Mouse (Mus musculus): ENCODE measurements around the gene Tnrc6c. TPM values are rescaled to one million over a fixed set of nuclear protein-coding genes. Genes with fewer than 3 reads are reported as not detected.

Gene Tnrc6c
- total RNA-seq, 2 experiments from 2014 or later: 18.5 to 24.8 TPM

DNA sequence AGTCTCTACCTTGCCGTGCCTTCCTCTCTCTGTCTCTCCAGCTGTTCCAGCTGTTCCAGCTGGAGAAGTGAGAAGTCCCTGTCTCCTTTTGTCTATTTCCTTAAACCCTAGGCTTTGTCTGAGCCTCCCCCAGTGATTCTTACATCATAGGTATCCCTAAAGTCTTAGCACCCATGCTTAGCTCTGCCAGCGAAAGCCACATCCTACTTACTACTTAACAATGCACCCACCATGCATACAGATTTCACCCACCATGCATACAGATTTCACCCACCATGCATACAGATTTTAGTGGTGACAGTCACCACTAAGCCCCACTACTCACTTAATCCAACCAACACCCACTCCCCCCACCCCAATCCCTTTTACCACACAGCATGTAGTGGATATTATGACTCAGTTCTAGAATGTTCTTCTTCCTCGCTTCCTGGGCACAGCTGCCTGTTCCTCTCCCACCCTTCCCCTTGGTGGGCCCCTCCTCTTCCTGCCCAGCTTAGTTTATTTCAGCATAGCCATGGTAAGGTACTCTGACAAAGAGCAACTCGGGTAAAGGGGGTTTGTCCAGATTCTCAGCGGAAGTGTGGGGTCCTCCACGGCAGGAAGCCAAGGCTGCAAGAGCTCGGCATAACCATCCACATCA is 14.6 kb upstream of the Tnrc6c start:
- TF ChIP-seq CTCF (IDR thresholded peaks at IDR 0.05): no peak
- H3K27ac ChIP-seq: no peak overlapping the region
- DNase-seq: no peak
- no peak overlapping the region for H3K4me3 ChIP-seq
- intact Hi-C loops (cut with DNase I): no loop called here

DNA sequence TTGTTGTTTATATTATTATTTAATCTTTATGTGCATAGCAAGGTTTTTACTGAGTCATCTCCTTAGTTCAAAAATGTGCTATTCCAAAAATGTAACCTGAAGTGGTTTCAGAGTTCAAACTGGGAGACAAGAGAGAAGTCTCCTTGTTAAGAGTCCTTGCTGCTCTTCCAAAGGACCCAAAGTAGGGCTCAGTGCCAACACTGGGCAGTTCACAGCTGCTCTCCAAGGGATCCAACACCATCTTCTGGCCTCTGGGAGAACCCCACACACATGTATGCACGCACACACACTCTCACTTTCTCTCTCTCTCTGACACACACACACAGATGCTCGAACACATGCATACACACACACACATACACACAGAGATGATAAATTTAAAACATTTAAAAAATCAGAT is 11.9 kb upstream of the Tnrc6c start:
- no peak; the same call in 1 of the 2 replicates for TF ChIP-seq CTCF (IDR thresholded peaks at IDR 0.05)
- intact Hi-C loops (cut with DNase I): no loop called here
- peak; percentile 48 for DNase-seq
- Histone ChIP-seq H3K4me3 (no peak overlapping the region), H3K27ac (no peak overlapping the region)

DNA sequence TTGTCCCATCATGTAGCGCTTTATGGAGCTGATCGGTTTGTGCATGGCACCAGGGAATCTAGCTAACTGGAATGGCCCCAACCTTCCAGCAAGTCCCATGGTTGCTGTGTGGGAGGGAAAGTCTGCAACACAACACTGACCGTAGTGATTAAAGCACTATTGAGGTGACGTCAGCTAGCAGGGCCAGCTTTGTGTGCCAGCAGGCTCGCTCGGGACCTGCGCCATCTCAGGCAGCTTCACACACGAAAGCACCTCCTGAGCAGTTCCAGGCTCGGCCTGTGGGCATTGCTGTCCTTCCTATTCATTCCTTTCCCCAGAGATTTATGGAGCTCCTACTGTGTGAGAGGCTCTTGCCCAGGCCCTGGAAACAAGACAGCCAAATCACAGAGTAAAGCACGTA is 10.8 kb upstream of the Tnrc6c start:
- DNase-seq: peak; percentile 61
- no peak overlapping the region for H3K4me3 ChIP-seq
- intact Hi-C loops (cut with DNase I): no loop called here
- peak; percentile 17; the same call in 1 of the 2 replicates for TF ChIP-seq CTCF (IDR thresholded peaks at IDR 0.05)
- H3K27ac ChIP-seq: peak overlapping the region; percentile 68

DNA sequence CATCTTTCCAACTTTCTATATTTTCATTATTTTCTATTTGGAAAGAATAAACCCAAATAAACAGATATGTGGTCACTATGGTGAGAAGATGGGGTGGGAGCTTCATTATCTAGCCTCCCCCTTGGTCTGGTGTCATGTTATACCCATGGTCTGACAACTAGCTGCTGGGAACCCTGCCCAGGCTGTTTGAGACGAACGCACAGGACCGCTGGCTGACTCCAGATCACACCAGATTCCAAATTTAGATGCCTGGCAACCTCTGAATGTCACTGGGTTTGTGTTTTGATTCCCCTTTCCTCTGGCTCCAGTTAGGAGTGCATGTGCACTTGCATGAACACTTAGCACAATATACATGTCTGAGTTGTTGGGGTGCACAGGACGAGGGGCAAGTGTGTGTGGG is 7.3 kb upstream of the Tnrc6c start:
- peak; percentile 93 for DNase-seq
- TF ChIP-seq CTCF (IDR thresholded peaks at IDR 0.05): no peak
- H3K27ac ChIP-seq: peak overlapping the region; percentile 92
- intact Hi-C loops (cut with DNase I): loop anchor here (5.0 kb wide), 1 partner anchor 104 kb away; no protein-coding TSS in a partner anchor
- no peak overlapping the region for H3K4me3 ChIP-seq

DNA sequence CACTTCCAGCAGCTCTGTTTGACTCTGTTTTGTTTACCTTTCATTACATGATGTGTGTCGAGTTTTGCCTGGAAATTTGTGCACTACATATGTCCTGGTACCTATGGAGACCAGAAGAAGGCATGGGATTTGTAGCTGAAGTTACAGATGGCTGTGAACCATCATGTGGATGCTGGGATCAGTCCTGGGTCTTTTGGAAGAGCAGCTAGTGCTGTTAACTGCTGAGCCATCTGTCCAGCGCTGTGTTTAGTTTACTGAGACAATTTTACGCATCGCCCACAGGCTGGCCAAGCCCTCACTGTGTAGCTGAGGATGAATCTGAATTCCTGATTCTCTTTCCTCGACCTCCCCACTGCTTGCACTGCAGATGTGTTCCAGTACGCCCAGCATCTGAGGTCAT is 6.1 kb upstream of the Tnrc6c start:
- H3K4me3 ChIP-seq: no peak overlapping the region
- H3K27ac ChIP-seq: peak overlapping the region; percentile 92
- intact Hi-C loops (cut with DNase I): loop anchor here (5.0 kb wide), 1 partner anchor 106 kb away; no protein-coding TSS in a partner anchor
- TF ChIP-seq CTCF (IDR thresholded peaks at IDR 0.05): no peak
- DNase-seq: no peak

DNA sequence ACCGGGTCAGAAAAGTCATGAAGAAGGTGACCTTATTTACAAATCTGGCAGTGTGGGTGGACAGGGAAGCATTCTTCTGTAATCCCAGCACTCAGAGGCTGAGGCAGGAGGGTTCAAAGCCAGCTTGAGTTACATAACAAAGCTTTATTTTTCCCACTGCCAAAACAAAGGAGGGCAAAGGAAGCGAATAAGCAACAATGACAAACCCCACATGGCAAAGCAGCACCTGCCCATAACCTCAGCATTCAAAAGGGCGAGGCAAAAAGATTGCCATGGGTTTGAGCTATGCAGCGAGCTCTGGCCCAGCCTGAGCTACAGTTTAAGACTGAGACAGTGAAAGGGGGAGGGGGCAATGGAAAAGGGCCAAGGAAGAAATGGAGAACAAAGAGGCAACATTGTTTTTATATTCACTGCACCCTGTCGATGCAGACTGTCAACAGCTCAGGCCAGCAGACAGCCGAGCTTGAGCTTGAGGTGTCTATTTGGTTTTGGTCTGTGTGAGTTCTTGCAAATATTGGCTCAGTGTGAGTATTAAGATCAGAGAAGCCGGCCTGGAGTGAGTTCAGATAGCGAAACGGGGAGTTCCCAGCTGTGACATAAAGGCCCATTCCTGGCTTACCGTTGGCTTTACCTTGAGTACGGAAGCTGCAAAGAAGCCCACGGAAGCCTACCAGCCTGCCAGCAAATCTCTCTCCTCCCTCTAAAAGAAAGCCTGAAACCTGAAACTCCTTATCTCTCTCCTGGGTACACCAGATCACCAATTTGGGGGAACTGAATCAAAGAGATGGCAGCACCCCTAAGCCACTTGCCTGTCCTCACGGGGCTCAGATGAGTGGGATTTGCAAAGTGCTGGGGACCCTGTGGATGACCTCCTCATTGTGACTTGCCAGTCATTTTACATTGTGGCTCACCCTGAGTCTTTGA is 3.1 kb upstream of the Tnrc6c start:
- TF ChIP-seq CTCF (IDR thresholded peaks at IDR 0.05): no peak
- Histone ChIP-seq H3K27ac (no peak overlapping the region), H3K4me3 (no peak overlapping the region)
- no peak for DNase-seq
- intact Hi-C loops (cut with DNase I): no loop called here

DNA sequence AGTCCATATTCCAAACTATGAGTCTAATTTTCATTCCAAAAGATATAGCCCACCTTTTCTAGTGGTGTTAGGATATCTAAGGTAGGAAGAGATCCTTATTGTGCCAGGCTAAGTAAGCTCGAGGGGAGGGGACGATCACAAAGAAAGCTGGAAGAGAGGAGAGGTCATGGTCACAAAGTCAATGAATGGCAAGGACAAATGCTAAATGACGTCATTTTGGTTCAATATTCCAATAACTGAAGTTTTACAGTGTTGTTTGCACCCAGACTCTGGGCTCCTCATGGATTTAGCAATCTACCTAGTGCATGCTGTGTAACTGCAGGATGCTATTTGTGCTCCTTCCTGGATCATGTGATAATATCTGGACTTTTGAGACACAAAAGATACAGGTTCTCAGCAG is 1.2 kb upstream of the Tnrc6c start:
- peak overlapping the region; percentile 100; the same call in 1 of the 2 replicates for H3K27ac ChIP-seq
- no peak for TF ChIP-seq CTCF (IDR thresholded peaks at IDR 0.05)
- H3K4me3 ChIP-seq: no peak overlapping the region
- intact Hi-C loops (cut with DNase I): no loop called here
- DNase-seq: no peak

DNA sequence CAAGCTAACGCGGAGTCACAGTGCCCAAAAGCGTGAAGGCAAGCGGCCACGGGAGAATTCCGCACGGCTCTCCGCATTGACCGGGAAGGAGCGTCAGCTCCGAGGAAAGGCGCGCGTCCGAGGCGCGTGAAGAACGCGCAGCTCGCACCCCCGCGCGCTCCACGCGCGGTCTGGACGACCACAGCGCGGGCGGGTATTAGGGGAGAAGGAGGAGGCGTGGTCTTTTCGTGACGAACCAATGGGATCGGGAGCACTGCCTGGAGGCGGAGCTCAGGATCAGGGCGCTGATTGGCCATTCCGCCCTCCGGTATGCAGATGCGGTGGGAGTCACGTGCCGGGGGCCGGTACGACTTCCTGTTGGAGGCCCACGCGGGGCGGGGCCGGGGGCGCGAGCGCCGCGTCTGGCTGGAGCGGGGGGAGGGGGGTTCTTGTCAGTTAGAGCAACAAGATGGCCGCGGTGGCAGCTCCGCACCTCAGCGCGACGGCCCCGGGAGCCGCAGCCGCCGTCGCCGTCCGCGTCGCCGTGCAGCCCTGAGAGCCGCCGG is 363 bp downstream of the Tnrc6c start:
- Histone ChIP-seq H3K27ac (peak overlapping the region; percentile 100), H3K4me3 (peak overlapping the region; percentile 94)
- TF ChIP-seq CTCF (IDR thresholded peaks at IDR 0.05): no peak
- intact Hi-C loops (cut with DNase I): loop anchor here (2.0 kb wide), 1 partner anchor 56 kb away; no protein-coding TSS in a partner anchor
- DNase-seq: peak; percentile 100

DNA sequence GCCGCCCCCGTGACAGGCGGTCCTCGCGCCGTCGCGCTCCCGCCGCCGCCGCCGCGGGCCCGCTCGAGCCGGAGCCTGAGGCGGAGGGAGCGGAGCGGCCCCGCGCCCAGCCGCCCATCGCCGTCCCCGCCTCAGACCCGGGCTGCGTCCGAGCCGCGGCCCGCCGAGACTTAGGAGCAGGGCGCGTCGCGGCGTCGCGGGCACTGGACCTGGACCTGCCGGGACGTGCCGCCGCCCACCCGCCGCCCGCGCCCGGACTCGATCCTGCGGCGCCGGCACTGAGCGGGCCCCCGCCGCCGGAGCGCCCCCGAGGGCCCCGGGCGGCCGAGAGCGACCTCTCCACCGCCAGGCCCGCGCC is 824 bp downstream of the Tnrc6c start:
- DNase-seq: no peak
- Histone ChIP-seq H3K4me3 (peak overlapping the region; percentile 94), H3K27ac (peak overlapping the region; percentile 100)
- TF ChIP-seq CTCF (IDR thresholded peaks at IDR 0.05): no peak
- intact Hi-C loops (cut with DNase I): loop anchor here (2.0 to 5.0 kb wide), 2 partner anchors 56 to 268 kb away; no protein-coding TSS in a partner anchor

DNA sequence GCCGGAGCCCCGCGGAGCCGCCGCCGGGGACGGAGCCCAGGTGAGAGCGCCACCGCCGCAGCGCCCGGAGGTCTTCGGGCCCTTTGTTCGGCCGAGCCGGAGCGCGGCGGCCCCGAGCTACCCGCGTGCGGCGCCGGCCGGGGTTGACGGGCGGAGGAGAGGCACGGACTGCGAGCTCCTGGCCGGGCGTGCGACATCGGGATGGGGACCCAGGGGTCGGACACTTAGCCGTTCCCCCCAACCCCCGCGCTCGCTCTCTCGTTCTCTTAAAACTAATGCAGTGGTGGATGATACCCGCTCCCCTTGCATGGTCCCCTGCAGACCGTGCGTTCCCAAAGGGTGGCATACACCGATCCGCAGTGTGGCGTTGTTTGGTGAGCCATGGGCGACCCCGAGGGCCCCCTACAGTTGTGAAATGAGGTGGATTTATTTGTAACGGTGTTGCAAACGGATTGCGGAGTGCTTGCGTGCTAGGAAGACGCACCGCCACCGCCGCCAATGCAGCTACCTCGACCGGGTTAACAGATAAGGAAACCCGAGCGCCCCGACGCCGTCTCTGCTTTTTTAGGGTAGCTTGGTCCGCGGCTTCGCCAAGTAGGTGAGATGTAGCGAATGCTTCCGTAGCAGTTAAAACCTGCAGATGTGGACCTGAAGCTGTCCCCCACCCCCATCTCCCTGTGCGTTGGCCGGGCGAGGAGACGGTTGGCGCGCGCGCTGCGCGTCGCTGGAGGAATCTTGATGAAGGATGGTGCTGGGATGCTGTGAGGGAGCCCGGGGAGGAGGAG is 1.4 kb downstream of the Tnrc6c start:
- DNase-seq: peak; percentile 70
- Histone ChIP-seq H3K4me3 (peak overlapping the region; percentile 94), H3K27ac (peak overlapping the region; percentile 100)
- peak; percentile 4; the same call in 1 of the 2 replicates for TF ChIP-seq CTCF (IDR thresholded peaks at IDR 0.05)
- intact Hi-C loops (cut with DNase I): loop anchor here (2.0 to 5.0 kb wide), 2 partner anchors 57 to 268 kb away; no protein-coding TSS in a partner anchor

DNA sequence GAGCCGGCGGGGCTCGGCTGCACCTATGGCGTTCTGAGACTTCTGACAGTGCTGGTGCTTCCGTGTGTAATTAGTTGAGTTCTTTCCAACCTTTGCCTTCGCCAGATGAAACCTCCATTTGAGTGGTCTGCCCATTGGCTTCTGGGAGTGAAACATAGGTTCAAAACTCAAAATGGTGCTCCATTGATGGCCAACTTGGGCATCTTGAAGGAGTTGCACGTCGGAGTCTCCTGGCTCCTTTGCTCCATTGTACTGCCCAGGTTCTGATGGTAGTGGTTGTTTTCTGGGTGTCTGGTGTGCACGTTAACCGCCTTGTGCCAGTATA is 1.9 kb downstream of the Tnrc6c start:
- Histone ChIP-seq H3K27ac (peak overlapping the region; percentile 100), H3K4me3 (peak overlapping the region; percentile 94)
- intact Hi-C loops (cut with DNase I): loop anchor here (5.0 kb wide), 1 partner anchor 269 kb away; no protein-coding TSS in a partner anchor
- no peak for DNase-seq
- TF ChIP-seq CTCF (IDR thresholded peaks at IDR 0.05): no peak

DNA sequence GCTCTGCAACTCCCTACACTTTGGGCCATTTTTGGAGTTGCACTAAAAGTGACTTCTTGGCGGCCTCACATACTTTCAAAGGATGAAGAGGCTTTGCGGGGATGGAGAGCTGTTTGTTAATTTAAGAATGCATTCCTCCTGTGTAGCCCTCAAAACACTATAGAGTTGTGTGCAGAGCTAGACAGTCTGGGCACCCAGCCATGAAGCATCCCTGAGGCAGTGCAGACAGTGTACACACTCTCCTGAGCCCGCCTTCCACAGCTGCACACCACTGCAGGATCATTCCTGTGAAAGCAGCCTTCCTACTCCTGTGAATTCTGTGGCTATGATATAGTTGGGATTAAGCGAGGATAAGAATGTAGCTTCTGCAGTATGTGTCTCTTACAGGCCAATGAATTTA is 4.9 kb downstream of the Tnrc6c start:
- DNase-seq: peak; percentile 46
- Histone ChIP-seq H3K4me3 (no peak overlapping the region), H3K27ac (no peak overlapping the region)
- intact Hi-C loops (cut with DNase I): loop anchor here (5.0 kb wide), 1 partner anchor 272 kb away; no protein-coding TSS in a partner anchor
- TF ChIP-seq CTCF (IDR thresholded peaks at IDR 0.05): no peak
